Mouse (Mus musculus): ENCODE data around the gene Ank3. TPM values are rescaled to one million over a fixed set of nuclear protein-coding genes. Genes with fewer than 3 reads are reported as not detected.
A peak's percentile ranks its signal among the peaks of the same experiment; 100 is the strongest.

Gene Ank3
- polyA plus RNA-seq, 1 experiment from 2014 or later: 21.6 TPM

DNA sequence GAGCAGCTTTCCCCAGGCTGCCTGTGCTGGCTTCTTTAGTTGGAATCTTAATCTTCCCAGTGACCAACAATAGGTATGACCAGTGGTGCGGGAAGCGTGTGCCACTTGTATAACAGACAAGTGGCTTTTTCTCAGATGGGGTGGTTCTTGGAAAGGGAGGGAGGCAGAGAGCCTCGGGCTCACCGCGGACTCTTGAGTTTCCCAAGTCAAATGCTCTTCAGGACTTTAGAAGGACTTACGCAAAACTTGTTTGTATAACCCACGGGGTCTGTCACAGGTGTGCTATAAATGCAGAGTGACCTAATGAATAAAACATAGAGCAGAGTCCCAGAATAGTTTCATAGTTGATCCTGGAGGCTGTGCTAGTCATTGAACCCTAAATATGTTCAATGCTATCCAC is 47.4 kb downstream of the Ank3 start:
- Histone ChIP-seq H3K27ac (ENCODE audit: low read depth, low read length) (no peak overlapping the region), H3K4me1 (replicated peaks; ENCODE audit: control insufficient read depth, insufficient read depth, low read length) (no peaks in the 10 kb centered on the region), H3K9me3 (ENCODE audit: control insufficient read depth) (no peaks in the 10 kb centered on the region), H3K9ac (ENCODE audit: low read depth, low read length) (no peak overlapping the region), H3K27me3 (replicated peaks; ENCODE audit: control insufficient read depth, insufficient read depth, low read length) (no peaks in the 10 kb centered on the region), H3K4me2 (replicated peaks; ENCODE audit: low read depth) (no peak overlapping the region), H3K4me3 (ENCODE audit: low read depth, low read length) (no peak overlapping the region), H3K36me3 (ENCODE audit: control insufficient read depth, insufficient read depth) (no peaks in the 10 kb centered on the region)
- ATAC-seq: no peak
- WGBS: 80% methylated on average over 7 of the region's 7 CpGs
- TF ChIP-seq CTCF (IDR thresholded peaks at IDR 0.05; ENCODE audit: low read depth): no peak

DNA sequence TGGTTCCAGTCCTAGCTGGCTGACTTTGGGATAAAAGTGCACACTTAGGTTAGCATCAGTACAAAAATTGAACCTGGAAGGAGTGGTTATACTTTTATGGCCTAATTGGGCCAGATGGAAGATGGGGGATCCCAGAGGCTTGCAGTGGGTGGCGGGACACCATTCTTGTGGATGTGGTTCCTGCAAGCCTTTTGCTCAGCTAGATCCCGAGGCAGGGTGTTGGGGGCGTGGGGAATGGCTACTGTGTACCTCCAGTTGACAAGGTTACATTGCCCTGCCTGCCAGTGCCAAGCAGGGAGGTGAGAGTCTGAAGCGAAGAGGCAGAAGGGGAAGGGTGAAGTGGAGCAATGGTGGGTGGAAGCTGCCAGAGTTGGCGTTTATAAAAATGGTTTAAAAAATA is 48.0 kb downstream of the Ank3 start:
- Histone ChIP-seq H3K9ac (ENCODE audit: low read depth, low read length) (no peak overlapping the region), H3K9me3 (ENCODE audit: control insufficient read depth) (no peaks in the 10 kb centered on the region), H3K27ac (ENCODE audit: low read depth, low read length) (no peak overlapping the region), H3K36me3 (ENCODE audit: control insufficient read depth, insufficient read depth) (no peaks in the 10 kb centered on the region), H3K4me2 (replicated peaks; ENCODE audit: low read depth) (no peak overlapping the region), H3K27me3 (replicated peaks; ENCODE audit: control insufficient read depth, insufficient read depth, low read length) (no peaks in the 10 kb centered on the region), H3K4me3 (ENCODE audit: low read depth, low read length) (no peak overlapping the region), H3K4me1 (replicated peaks; ENCODE audit: control insufficient read depth, insufficient read depth, low read length) (no peaks in the 10 kb centered on the region)
- no peak for ATAC-seq
- WGBS: 84% methylated on average over 5 of the region's 5 CpGs
- TF ChIP-seq CTCF (IDR thresholded peaks at IDR 0.05; ENCODE audit: low read depth): no peak

DNA sequence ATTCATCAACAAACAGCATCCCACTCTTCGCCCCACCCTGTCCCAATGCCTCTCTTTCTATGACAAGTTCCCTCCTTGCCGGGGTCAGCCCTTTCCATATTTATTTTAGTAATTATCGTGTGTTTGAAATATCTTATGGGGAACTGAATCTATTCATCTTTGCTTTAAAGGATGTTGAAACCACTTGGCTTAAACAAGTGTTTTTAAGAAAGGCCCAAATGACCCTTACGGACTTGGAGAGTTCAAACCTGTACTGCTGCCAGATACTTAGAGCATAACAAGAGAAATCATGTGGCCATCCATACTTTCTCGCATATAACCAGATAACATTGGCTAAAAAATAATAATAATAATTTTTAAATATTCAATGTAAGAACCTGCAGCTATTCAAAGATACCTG is 48.7 kb downstream of the Ank3 start:
- Histone ChIP-seq H3K27ac (ENCODE audit: low read depth, low read length) (no peak overlapping the region), H3K9me3 (ENCODE audit: control insufficient read depth) (no peaks in the 10 kb centered on the region), H3K27me3 (replicated peaks; ENCODE audit: control insufficient read depth, insufficient read depth, low read length) (no peaks in the 10 kb centered on the region), H3K4me3 (ENCODE audit: low read depth, low read length) (no peak overlapping the region), H3K36me3 (ENCODE audit: control insufficient read depth, insufficient read depth) (no peaks in the 10 kb centered on the region), H3K4me2 (replicated peaks; ENCODE audit: low read depth) (no peak overlapping the region), H3K9ac (ENCODE audit: low read depth, low read length) (no peak overlapping the region), H3K4me1 (replicated peaks; ENCODE audit: control insufficient read depth, insufficient read depth, low read length) (no peaks in the 10 kb centered on the region)
- no peak for ATAC-seq
- WGBS: 74% methylated on average over 5 of the region's 5 CpGs
- TF ChIP-seq CTCF (IDR thresholded peaks at IDR 0.05; ENCODE audit: low read depth): no peak

- Histone ChIP-seq H3K36me3 (ENCODE audit: control insufficient read depth, insufficient read depth) (no peaks in the 10 kb centered on the region), H3K4me2 (replicated peaks; ENCODE audit: low read depth) (no peak overlapping the region), H3K9ac (ENCODE audit: low read depth, low read length) (no peak overlapping the region), H3K4me3 (ENCODE audit: low read depth, low read length) (no peak overlapping the region), H3K27me3 (replicated peaks; ENCODE audit: control insufficient read depth, insufficient read depth, low read length) (no peaks in the 10 kb centered on the region), H3K9me3 (ENCODE audit: control insufficient read depth) (no peaks in the 10 kb centered on the region), H3K27ac (ENCODE audit: low read depth, low read length) (no peak overlapping the region), H3K4me1 (replicated peaks; ENCODE audit: control insufficient read depth, insufficient read depth, low read length) (no peaks in the 10 kb centered on the region)
- WGBS: 73% methylated on average over 3 of the region's 3 CpGs
- no peak for ATAC-seq
- TF ChIP-seq CTCF (IDR thresholded peaks at IDR 0.05; ENCODE audit: low read depth): no peak
These were observed 49.6 kb downstream of the Ank3 start for GRCm38 (mm10) chr10:69448174-69448573.

- 45% methylated on average over 5 of the region's 5 CpGs for WGBS
- no peak for ATAC-seq
- H3K9me3 ChIP-seq (ENCODE audit: control insufficient read depth): no peaks in the 10 kb centered on the region
- no peaks in the 10 kb centered on the region for H3K27me3 ChIP-seq (replicated peaks; ENCODE audit: control insufficient read depth, insufficient read depth, low read length)
- H3K4me3 ChIP-seq (ENCODE audit: low read depth, low read length): no peak overlapping the region
- no peak overlapping the region for H3K27ac ChIP-seq (ENCODE audit: low read depth, low read length)
- H3K9ac ChIP-seq (ENCODE audit: low read depth, low read length): no peak overlapping the region
- no peaks in the 10 kb centered on the region for H3K4me1 ChIP-seq (replicated peaks; ENCODE audit: control insufficient read depth, insufficient read depth, low read length)
- no peaks in the 10 kb centered on the region for H3K36me3 ChIP-seq (ENCODE audit: control insufficient read depth, insufficient read depth)
- H3K4me2 ChIP-seq (replicated peaks; ENCODE audit: low read depth): no peak overlapping the region
- TF ChIP-seq CTCF (IDR thresholded peaks at IDR 0.05; ENCODE audit: low read depth): no peak
These were observed 52.4 kb downstream of the Ank3 start for GRCm38 (mm10) chr10:69451006-69451405.

DNA sequence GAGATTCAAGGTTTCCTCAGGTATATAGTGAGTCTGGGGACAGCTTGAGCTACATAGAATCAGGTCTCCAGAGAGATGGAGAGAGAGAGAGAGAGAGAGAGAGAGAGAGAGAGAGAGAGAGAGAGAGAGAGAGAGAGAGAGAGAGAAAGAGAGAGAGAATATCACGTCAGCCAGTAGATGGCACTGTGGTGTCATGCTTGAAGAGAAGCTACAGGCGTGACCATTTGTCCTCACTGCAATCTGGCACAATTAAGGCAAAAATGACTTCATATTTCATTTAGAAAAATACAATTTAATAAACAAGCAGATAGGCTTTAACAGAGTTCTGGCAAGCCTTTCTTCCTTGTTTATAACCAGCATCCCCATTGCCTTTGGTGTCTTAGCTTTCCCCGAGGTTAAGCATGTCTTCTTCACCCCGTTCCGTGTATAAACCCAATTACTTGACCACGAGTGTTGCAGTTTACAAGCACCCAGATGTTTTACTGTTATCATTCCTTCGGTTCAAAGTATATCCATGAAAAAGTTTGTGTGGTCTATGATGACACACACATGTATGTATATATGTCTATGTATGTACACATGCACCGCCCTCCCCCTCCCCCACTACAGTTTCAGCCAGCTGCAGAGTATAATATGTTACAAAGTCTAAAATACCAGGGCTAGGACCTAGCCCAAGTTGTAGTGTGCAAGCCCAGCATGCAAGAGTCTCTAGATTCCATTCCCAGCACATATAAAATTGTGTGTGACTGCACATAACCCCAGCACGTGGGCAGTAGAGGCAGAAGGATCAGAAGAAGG is 53.8 kb downstream of the Ank3 start:
- Histone ChIP-seq H3K4me2 (replicated peaks; ENCODE audit: low read depth) (0 out of 2 replicates have a peak overlapping the region, but pooled peaks have one; percentile 7), H3K36me3 (ENCODE audit: control insufficient read depth, insufficient read depth) (no peaks in the 10 kb centered on the region), H3K4me3 (ENCODE audit: low read depth, low read length) (no peak overlapping the region), H3K27ac (ENCODE audit: low read depth, low read length) (no peak overlapping the region), H3K9me3 (ENCODE audit: control insufficient read depth) (no peaks in the 10 kb centered on the region), H3K9ac (ENCODE audit: low read depth, low read length) (no peak overlapping the region), H3K27me3 (replicated peaks; ENCODE audit: control insufficient read depth, insufficient read depth, low read length) (no peaks in the 10 kb centered on the region), H3K4me1 (replicated peaks; ENCODE audit: control insufficient read depth, insufficient read depth, low read length) (no peaks in the 10 kb centered on the region)
- ATAC-seq: no peak
- WGBS: 49% methylated on average over 9 of the region's 9 CpGs
- peak; percentile 85 for TF ChIP-seq CTCF (IDR thresholded peaks at IDR 0.05; ENCODE audit: low read depth)

Measured in intestine, postnatal 0 days (tissue).